Mouse (Mus musculus) thymus, adult 18-20 months (tissue): ENCODE results near the gene Olfr871.
"Not testable (repeated sequence)": the region's sequence is repeated elsewhere in the genome, so short reads cannot be mapped to it uniquely, and the experiment has no call there.

Experiments
- DNase-seq, 2 experiments: peaks; one replicate each; pipeline ENCODE4 v3.0.0; 2022; ENCODE audit warnings: mixed read lengths in 2 of 2

The Olfr871 gene

DNA sequence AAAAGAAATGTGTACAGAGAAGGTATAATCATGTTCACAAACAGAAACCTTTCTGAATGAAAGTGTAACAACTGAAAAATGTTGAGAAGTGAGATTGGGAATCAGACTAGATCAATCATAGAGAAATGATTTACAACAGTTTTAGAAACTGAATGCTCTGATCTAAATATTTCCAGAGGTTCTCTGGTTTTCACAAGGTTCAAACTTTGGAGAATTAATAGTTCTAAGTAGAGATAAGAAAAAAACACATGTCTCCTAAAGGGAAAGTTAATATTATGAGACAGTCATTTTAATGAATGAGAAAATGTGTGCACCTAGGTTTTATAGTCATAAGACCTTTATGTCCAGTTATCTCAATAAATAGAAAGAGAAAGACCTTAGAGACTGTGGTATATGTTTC is at the start of gene Olfr871:
Gene Olfr871 (plus strand): TSS at position 301 of the 400 bp plus-strand sequence.
- DNase-seq: no peak

GRCm38 (mm10) chr9:20173957-20174356 is 38.0 kb upstream of the Olfr871 start, which contains the start of gene Olfr870:
TSS of gene Olfr870 (minus strand) at chr9:20174057.
- DNase-seq: no peak

DNA sequence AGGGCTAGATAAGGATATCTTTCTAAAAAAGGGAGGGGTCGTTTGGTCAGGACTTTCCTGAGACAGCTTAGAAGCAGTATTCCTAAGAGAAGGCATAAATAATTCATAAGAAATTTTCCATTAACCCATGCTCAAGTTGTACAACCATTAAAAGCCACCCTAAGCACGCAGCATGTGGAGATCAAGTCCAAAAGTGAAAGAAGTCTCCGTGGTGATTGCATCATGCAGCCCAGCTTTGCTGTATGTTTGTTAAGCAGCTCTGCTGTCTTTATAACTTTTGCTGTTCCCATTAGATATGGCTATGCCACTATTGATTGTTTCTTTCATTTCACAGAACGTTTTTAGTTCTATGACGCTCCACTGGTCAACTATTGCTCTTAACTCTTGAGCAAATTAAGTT is 32.5 kb upstream of the Olfr871 start:
- DNase-seq: no peak

- DNase-seq: no peak
Measured at GRCm38 (mm10) chr9:20202131-20202530, 9.9 kb upstream of the Olfr871 start.

DNA sequence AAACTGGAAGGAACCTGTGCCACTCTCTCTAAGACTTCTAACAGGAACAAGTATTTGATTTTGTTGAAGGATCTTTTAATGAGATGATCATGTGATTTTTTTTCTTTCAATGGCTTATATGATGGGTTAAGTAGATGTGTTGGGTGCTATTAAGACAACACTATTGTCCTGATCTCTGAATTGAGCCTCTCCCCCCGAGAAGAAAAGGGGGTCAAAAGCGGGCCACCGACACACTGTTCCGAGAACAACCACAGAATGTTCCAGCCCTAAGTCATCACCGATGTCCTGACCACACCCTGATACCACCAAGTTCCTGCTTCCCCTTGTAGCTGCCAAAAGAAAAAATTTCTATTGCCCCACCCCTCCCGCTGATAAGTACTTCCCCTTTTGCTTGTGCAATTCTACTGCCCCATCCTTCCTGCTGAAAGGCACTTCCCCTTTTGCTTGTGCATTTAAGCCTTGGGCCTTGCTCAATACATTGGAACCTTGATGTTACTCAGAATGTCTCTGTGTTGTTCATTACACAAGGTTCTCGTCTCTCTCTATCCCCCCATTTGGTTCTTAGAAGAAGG is 8.5 kb upstream of the Olfr871 start:
- not testable (repeated sequence) for DNase-seq

DNA sequence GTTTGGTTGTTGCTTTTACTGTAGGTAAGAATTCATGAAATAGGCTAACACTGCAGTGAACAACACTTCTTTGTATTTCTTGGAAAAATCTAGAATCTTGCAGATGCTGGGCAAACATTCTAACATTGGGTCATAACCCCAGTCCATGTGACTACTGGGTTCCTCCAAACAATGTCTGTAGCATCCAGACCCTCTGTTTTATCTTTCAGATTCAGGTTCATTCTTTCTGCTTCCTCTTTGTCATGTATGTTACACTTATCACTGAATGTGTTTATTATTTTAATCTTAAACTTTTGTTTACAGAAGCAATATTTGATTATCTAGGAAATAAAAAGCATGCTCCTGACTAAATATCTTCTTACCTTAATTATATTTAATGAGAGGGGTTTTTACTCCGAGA is 1.2 kb upstream of the Olfr871 start:
- DNase-seq: no peak

DNA sequence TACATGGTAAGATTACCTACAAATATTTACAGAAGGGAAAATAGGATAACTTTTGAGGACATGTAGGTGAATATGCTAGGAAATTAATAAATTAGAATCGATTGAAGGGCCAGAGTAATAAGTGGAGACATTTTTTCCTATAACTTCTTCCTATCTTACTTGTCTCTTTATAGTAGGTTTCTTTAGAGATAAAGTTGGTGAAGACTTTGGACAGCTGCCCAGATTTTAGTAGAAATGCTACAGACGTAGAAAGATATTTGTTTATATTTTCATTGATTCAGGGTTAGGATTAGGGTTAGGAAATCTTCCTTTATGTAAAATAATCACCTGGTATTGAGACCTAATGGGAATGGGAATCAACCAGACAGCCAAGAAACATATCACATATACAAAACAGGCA is 530 bp upstream of the Olfr871 start:
- DNase-seq: no peak

DNA sequence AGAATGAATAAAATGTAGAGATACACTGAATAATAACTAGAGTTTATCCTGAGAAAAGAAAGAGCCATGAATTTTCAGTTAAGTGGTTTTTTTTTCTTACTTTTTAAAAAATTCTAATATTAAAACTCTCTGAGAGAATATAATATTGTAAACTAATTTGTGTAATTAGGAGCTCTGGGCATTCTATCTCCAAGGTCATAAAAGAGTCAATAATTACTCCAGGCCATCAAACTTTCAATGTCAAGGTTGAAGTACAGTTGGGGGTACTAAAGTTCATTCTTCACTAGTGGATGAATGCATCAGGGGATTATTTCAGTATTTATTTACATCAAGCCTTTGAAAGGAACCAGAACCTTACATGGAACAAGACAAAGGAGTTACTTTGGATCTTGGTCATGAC is 24.8 kb downstream of the Olfr871 start, which contains the start of gene Olfr872:
Gene Olfr872 (plus strand): TSS at position 301 of the 400 bp plus-strand sequence.
- DNase-seq: no peak

DNA sequence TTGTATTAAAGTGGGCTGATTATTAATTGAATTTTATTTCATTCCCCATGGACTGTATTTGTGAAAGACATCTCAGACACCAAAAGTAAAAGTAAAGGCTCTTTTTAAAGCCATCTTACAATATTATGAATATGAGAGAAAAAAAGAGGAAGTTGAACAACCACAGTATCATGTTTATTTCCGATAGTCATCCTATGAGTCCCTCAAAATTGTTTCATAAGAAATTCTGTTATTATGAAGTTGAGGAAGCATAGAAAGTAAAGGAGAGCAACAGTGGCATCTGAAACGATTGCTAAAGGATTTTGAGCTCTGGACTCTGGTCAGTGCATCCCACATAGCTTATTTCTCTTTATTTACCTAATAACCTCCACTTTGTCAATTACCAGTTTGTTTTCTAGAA is 25.4 kb downstream of the Olfr871 start:
- no peak for DNase-seq
